Mouse (Mus musculus) retina, adult 2 months (tissue): ENCODE data around the gene Gm9125.
"Not testable (repeated sequence)": the region's sequence is repeated elsewhere in the genome, so short reads cannot be mapped to it uniquely, and the experiment has no call there.

Source experiments
- DNase-seq: peaks from one replicate; pipeline ENCODE4 v3.0.0-alpha.2; 2012; ENCODE audit warnings: low read depth, low spot score

Gene Gm9125

GRCm38 (mm10) chr3:94054785-94055184 lies at the start of gene Gm9125:
Gene Gm9125, minus strand, starts transcription at chr3:94054885.
- not testable (repeated sequence) for DNase-seq

DNA sequence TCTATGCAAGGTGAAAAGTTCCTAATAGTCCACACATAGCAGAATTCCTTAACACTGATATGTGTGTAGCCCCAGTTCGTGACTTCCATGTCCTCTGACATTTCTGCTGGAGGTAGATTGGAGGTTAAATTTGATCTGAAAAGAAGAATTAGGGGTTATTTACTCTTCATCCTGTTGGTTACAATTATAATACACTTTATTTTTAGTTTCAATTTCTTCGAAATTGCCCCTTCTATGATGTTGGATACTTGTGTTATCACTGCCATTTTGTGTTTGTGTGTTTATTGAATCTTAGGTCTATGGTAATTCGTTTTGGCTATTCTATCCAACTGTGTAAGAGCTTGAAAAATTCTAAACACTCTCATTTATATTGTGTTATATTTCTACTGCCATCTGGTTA lies 17.9 kb upstream of the Gm9125 start, which contains the start of gene Gm10697:
Gm10697 (minus strand) TSS at position 101 of the 400 bp plus-strand sequence.
- not testable (repeated sequence) for DNase-seq

GRCm38 (mm10) chr3:94049566-94050121 lies 5.0 kb downstream of the Gm9125 start:
- not testable (repeated sequence) for DNase-seq

DNA sequence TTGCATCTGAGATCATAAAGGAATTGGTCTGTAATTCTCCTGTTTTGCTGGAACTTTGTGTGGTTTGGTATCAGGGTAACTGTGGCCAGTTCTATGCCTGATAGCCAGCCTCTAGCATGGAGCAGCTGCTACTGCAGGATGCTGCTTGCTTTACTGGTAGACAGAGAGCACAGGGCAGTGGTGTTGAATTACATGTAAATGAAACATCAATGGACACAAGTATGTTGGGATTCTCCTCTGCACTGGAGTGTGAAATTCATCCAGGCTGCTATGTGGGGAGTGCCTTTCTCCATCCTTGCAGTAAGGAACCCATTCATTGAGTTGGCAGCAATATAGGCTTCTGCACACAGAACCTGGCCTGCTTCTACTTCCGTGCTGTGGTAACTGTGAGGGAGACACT lies 16.4 kb downstream of the Gm9125 start:
- not testable (repeated sequence) for DNase-seq

- not testable (repeated sequence) for DNase-seq
Measured at GRCm38 (mm10) chr3:94034400-94034799, 20.3 kb downstream of the Gm9125 start.
